Mouse (Mus musculus): Measurements from ENCODE around the gene Lpcat1.

The Lpcat1 gene

GRCm38 (mm10) chr13:73475058-73475980 is 8.3 kb downstream of the Lpcat1 start:
- no peak for DNase-seq (ENCODE audit: extremely low read depth, insufficient read length, low spot score)

- DNase-seq (ENCODE audit: extremely low read depth, insufficient read length, low spot score) = no peak
These were observed 9.3 kb downstream of the Lpcat1 start for GRCm38 (mm10) chr13:73476259-73476658.

- no peak for DNase-seq (ENCODE audit: extremely low read depth, insufficient read length, low spot score)
These were observed 9.8 kb downstream of the Lpcat1 start for GRCm38 (mm10) chr13:73476796-73477195.

- no peak for DNase-seq (ENCODE audit: extremely low read depth, insufficient read length, low spot score)
These were observed 10.8 kb downstream of the Lpcat1 start for GRCm38 (mm10) chr13:73477841-73478240.

GRCm38 (mm10) chr13:73482476-73482875 is 15.5 kb downstream of the Lpcat1 start:
- DNase-seq (ENCODE audit: extremely low read depth, insufficient read length, low spot score) = no peak

- DNase-seq (ENCODE audit: extremely low read depth, insufficient read length, low spot score) = no peak
These were observed 16.3 kb downstream of the Lpcat1 start for GRCm38 (mm10) chr13:73483331-73483730.

GRCm38 (mm10) chr13:73484171-73484570 is 17.2 kb downstream of the Lpcat1 start:
- DNase-seq (ENCODE audit: extremely low read depth, insufficient read length, low spot score) = no peak

GRCm38 (mm10) chr13:73488105-73488504 is 21.1 kb downstream of the Lpcat1 start:
- no peak for DNase-seq (ENCODE audit: extremely low read depth, insufficient read length, low spot score)

- DNase-seq (ENCODE audit: extremely low read depth, insufficient read length, low spot score) = no peak
These were observed 21.7 kb downstream of the Lpcat1 start for GRCm38 (mm10) chr13:73488707-73489106.

GRCm38 (mm10) chr13:73489986-73490385 is 23.0 kb downstream of the Lpcat1 start:
- DNase-seq (ENCODE audit: extremely low read depth, insufficient read length, low spot score) = no peak

GRCm38 (mm10) chr13:73490564-73491170 is 23.7 kb downstream of the Lpcat1 start:
- no peak for DNase-seq (ENCODE audit: extremely low read depth, insufficient read length, low spot score)

GRCm38 (mm10) chr13:73493183-73493582 is 26.2 kb downstream of the Lpcat1 start:
- DNase-seq (ENCODE audit: extremely low read depth, insufficient read length, low spot score) = no peak

GRCm38 (mm10) chr13:73494528-73494927 is 27.5 kb downstream of the Lpcat1 start:
- DNase-seq (ENCODE audit: extremely low read depth, insufficient read length, low spot score) = no peak

GRCm38 (mm10) chr13:73496137-73496536 is 29.1 kb downstream of the Lpcat1 start:
- no peak for DNase-seq (ENCODE audit: extremely low read depth, insufficient read length, low spot score)

- DNase-seq (ENCODE audit: extremely low read depth, insufficient read length, low spot score) = no peak
These were observed 33.1 kb downstream of the Lpcat1 start for GRCm38 (mm10) chr13:73499893-73500604.

GRCm38 (mm10) chr13:73502719-73503118 is 35.7 kb downstream of the Lpcat1 start:
- no peak for DNase-seq (ENCODE audit: extremely low read depth, insufficient read length, low spot score)

- DNase-seq (ENCODE audit: extremely low read depth, insufficient read length, low spot score) = no peak
These were observed 38.9 kb downstream of the Lpcat1 start for GRCm38 (mm10) chr13:73505686-73506467.

- no peak for DNase-seq (ENCODE audit: extremely low read depth, insufficient read length, low spot score)
These were observed 42.0 kb downstream of the Lpcat1 start for GRCm38 (mm10) chr13:73508817-73509550.

- no peak for DNase-seq (ENCODE audit: extremely low read depth, insufficient read length, low spot score)
These were observed 42.9 kb downstream of the Lpcat1 start for GRCm38 (mm10) chr13:73509869-73510268.
